8 mouse cellular contexts compared by ENCODE assay signal in the genomic region with DNA sequence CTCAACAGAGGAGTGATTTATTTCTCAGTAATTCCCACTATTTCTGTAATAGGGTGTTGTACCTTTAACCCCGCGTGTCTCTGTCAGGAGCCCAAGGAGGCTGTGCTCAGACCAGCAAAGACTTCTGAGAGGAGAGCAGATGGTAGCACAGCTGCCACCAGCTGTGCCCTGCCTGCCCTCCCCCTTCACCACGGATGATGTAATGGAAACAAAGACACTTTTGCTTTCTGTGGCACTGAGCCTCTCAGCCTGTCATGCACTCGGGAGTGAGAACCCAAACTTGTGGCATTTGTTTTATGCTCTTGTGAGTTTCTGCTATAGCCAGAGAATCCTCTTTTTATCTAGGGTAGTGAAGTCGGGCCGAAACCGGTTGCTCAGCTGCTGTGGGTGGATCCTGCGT.
DNase-seq lines count a peak whose midpoint lies in the region; ATAC-seq and TF ChIP-seq lines count a peak whose summit lies in the region.

No protein-coding gene starts in this region.

- H3K9me3 ChIP-seq in forebrain, embryonic 11.5 days (ENCODE audit: control insufficient read depth, low read length), result no peaks in the 10 kb centered on the region
- H3K9me3 ChIP-seq in hindbrain, embryonic 10.5 days, result no peaks in the 10 kb centered on the region
- no peaks in the 10 kb centered on the region for H3K9me3 ChIP-seq in midbrain, postnatal 0 days (ENCODE audit: low read length)

- no peak overlapping the region for H3K4me3 ChIP-seq in forebrain, embryonic 11.5 days (ENCODE audit: low read depth, low read length)
- no peak overlapping the region for H3K4me3 ChIP-seq in hindbrain, embryonic 10.5 days
- H3K4me3 ChIP-seq in midbrain, postnatal 0 days (ENCODE audit: low read depth, low read length), result no peak overlapping the region

- TF ChIP-seq CTCF in midbrain, postnatal 0 days (IDR thresholded peaks at IDR 0.05), result no peak

- peak overlapping the region; percentile 29; the same call in 1 of the 2 replicates for H3K9ac ChIP-seq in forebrain, embryonic 11.5 days (ENCODE audit: low read length)
- no peak overlapping the region for H3K9ac ChIP-seq in midbrain, postnatal 0 days (replicated peaks; ENCODE audit: low read length, poor library complexity, severe bottlenecking)

- H3K4me1 ChIP-seq in forebrain, embryonic 11.5 days (replicated peaks; ENCODE audit: control insufficient read depth, insufficient read depth, low read length), result peaks cover 23% of the 10 kb centered on the region; the same call in 1 of the 2 replicates
- peaks cover 91% of the 10 kb centered on the region for H3K4me1 ChIP-seq in hindbrain, embryonic 10.5 days (replicated peaks)
- H3K4me1 ChIP-seq in midbrain, postnatal 0 days (ENCODE audit: insufficient read depth, low read length), result no peaks in the 10 kb centered on the region

- WGBS in forebrain, embryonic 11.5 days, result 46% methylated on average over 8 of the region's 8 CpGs
- 44% methylated on average over 8 of the region's 8 CpGs for WGBS in hindbrain, embryonic 10.5 days
- 27% methylated on average over 8 of the region's 8 CpGs for WGBS in midbrain, postnatal 0 days

- H3K27ac ChIP-seq in forebrain, embryonic 11.5 days (ENCODE audit: low read depth, low read length), result peak overlapping the region; percentile 72
- peak overlapping the region; percentile 81 for H3K27ac ChIP-seq in hindbrain, embryonic 10.5 days
- no peak overlapping the region for H3K27ac ChIP-seq in midbrain, postnatal 0 days (ENCODE audit: low read depth, low read length)

- no peak overlapping the region for H3K4me2 ChIP-seq in forebrain, embryonic 11.5 days (ENCODE audit: low read depth, low read length, severe bottlenecking)
- no peak overlapping the region for H3K4me2 ChIP-seq in midbrain, postnatal 0 days (ENCODE audit: low read depth, low read length, poor library complexity, severe bottlenecking)

- no peaks in the 10 kb centered on the region for H3K27me3 ChIP-seq in forebrain, embryonic 11.5 days (ENCODE audit: control insufficient read depth, insufficient read depth, low read length)
- H3K27me3 ChIP-seq in hindbrain, embryonic 10.5 days (ENCODE audit: insufficient read depth, poor library complexity, severe bottlenecking), result no peaks in the 10 kb centered on the region
- no peaks in the 10 kb centered on the region for H3K27me3 ChIP-seq in midbrain, postnatal 0 days (ENCODE audit: insufficient read depth, low read length)

- intact Hi-C loops in gastrocnemius, postnatal 36 days (cut with DNase I), result loop anchor here (5.0 kb wide), 2 partner anchors 83 to 107 kb away; a partner anchor contains a TSS

- ATAC-seq in forebrain, embryonic 11.5 days (replicated peaks; ENCODE audit: low FRiP score), result peak; percentile 88
- peak; percentile 58 for ATAC-seq in midbrain, postnatal 0 days (ENCODE audit: low FRiP score)

- no peaks in the 10 kb centered on the region for H3K36me3 ChIP-seq in forebrain, embryonic 11.5 days (ENCODE audit: control insufficient read depth, insufficient read depth, low read length)
- peaks cover 14% of the 10 kb centered on the region for H3K36me3 ChIP-seq in hindbrain, embryonic 10.5 days
- no peaks in the 10 kb centered on the region for H3K36me3 ChIP-seq in midbrain, postnatal 0 days (ENCODE audit: insufficient read depth, low read length)

- peak; percentile 12 to 23 for DNase-seq in right cerebral cortex, postnatal 36 days (ENCODE audit: low spot score in 2 of 2)
- DNase-seq in right cerebral cortex, postnatal 4 days, result no peak
- DNase-seq in forebrain, embryonic 11.5 days (ENCODE audit: low spot score), result peak; percentile 66
- peak; percentile 58 for DNase-seq in hindbrain, embryonic 10.5 days (ENCODE audit: low spot score)
- peak; percentile 33 to 38 for DNase-seq in left cerebral cortex, adult 9 months (ENCODE audit: low spot score in 2 of 2)
- DNase-seq in midbrain, postnatal 0 days (ENCODE audit: low spot score), result peak; percentile 81
- peak; percentile 25 for DNase-seq in thymus, postnatal 4 days
- DNase-seq in gastrocnemius, postnatal 36 days, result no peak

Comparison
In these comparisons a context has a peak if more than half of its experiments do, and no peak if none do; other contexts are left out.
1. DNase-seq: peak in right cerebral cortex, postnatal 36 days (2 of 2), forebrain, embryonic 11.5 days (single experiment), hindbrain, embryonic 10.5 days (single experiment), left cerebral cortex, adult 9 months (2 of 2), midbrain, postnatal 0 days (single experiment) and thymus, postnatal 4 days (single experiment); none in right cerebral cortex, postnatal 4 days (single experiment) and gastrocnemius, postnatal 36 days (0 of 2).